Comparison of ENCODE assay signal across 8 mouse cellular contexts in the genomic region with DNA sequence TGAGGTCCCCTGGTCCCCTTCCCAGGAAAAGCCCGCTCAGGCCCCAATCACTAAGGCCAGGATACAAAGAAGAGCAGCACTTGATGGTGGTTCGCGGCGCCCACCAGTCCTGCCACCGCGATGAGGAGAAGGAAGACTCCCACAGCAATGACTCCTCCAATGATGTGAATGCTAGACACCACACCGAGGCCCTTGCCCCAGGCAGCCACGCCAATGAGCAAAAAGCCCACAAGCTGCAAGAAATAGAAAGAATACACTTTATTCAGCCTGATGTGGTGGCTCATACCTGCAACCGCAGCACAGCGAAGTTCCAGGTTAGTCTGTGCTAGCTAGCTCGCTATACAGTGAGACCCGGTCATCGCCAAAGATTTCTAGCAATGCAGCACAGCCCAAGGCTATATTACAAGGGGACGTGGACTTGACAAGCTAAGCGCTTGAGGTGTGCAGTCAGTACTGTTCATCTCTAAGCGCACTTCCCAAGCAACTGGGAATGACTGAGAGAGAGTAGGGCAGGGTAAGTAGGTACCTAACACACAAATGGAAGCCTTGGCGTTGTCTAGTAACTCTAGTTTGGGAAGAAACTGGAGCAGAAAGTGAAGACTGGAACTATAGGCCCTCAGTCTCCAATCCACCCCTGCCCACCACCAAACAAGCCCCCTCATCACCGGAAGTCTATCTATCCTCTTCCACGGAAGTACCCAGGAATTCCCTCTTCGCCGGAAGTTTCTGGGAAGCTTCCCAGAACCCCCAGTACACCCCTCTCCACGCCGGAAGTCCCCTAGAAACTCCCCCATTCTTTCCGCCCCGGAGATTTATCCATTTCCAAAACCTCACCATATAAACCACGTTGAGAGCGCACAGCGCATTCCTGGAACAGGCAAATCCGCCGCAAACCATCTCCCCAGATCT. TPM values are rescaled to one million over a fixed set of nuclear protein-coding genes. Genes with fewer than 3 reads are reported as not detected.
DNase-seq lines count a peak whose midpoint lies in the region; ATAC-seq and TF ChIP-seq lines count a peak whose summit lies in the region.

No protein-coding gene starts in this region.

- no peak for TF ChIP-seq CTCF in kidney, adult 2 months (conservative IDR thresholded peaks at IDR 0.05; ENCODE audit: insufficient read depth, insufficient read length, low read depth, low read length)
- no peak for TF ChIP-seq CTCF in intestine, postnatal 0 days (IDR thresholded peaks at IDR 0.05; ENCODE audit: low read depth)

- WGBS in kidney, adult 2 months, result 3% methylated on average over 30 of the region's 30 CpGs
- WGBS in embryonic facial prominence, embryonic 11.5 days, result 7% methylated on average over 30 of the region's 30 CpGs
- 5% methylated on average over 30 of the region's 30 CpGs for WGBS in intestine, postnatal 0 days
- 10% methylated on average over 30 of the region's 30 CpGs for WGBS in neural tube, embryonic 12.5 days

- H3K27ac ChIP-seq in kidney, adult 2 months (ENCODE audit: insufficient read depth, low read depth, low read length), result peak overlapping the region; percentile 71
- H3K27ac ChIP-seq in embryonic facial prominence, embryonic 11.5 days (replicated peaks; ENCODE audit: low read depth, low read length), result peak overlapping the region; percentile 75
- H3K27ac ChIP-seq in intestine, postnatal 0 days (ENCODE audit: low read depth, low read length), result peak overlapping the region; percentile 90
- H3K27ac ChIP-seq in neural tube, embryonic 12.5 days, result peak overlapping the region; percentile 69

- peak overlapping the region; percentile 86 for H3K4me3 ChIP-seq in kidney, adult 2 months (ENCODE audit: insufficient read depth, low read depth, low read length)
- H3K4me3 ChIP-seq in embryonic facial prominence, embryonic 11.5 days (ENCODE audit: low read depth, low read length), result peak overlapping the region; percentile 58
- peak overlapping the region; percentile 83 for H3K4me3 ChIP-seq in intestine, postnatal 0 days (ENCODE audit: low read depth, low read length)
- peak overlapping the region; percentile 55 for H3K4me3 ChIP-seq in neural tube, embryonic 12.5 days

- H3K36me3 ChIP-seq in kidney, adult 2 months (ENCODE audit: control insufficient read depth, insufficient read depth, low read length), result peaks cover 1% of the 10 kb centered on the region
- H3K36me3 ChIP-seq in embryonic facial prominence, embryonic 11.5 days (replicated peaks; ENCODE audit: control insufficient read depth, insufficient read depth, low read depth, low read length), result peaks cover 24% of the 10 kb centered on the region
- peaks cover 35% of the 10 kb centered on the region for H3K36me3 ChIP-seq in intestine, postnatal 0 days (ENCODE audit: control insufficient read depth, insufficient read depth)
- peaks cover 40% of the 10 kb centered on the region for H3K36me3 ChIP-seq in neural tube, embryonic 12.5 days

- TF ChIP-seq POLR2A in kidney, adult 2 months (IDR thresholded peaks at IDR 0.05; ENCODE audit: low read depth, low read length), result no peak

- peak; percentile 66 for ATAC-seq in embryonic facial prominence, embryonic 11.5 days (replicated peaks; ENCODE audit: insufficient number of reproducible peaks, low FRiP score, low TSS enrichment, low read depth)
- peak; percentile 3; the same call in 1 of the 2 replicates for ATAC-seq in intestine, postnatal 0 days
- peak; percentile 80 for ATAC-seq in neural tube, embryonic 12.5 days (ENCODE audit: low FRiP score, low read depth)

- peak overlapping the region; percentile 90 for H3K4me2 ChIP-seq in embryonic facial prominence, embryonic 11.5 days (ENCODE audit: low read depth, low read length)
- H3K4me2 ChIP-seq in intestine, postnatal 0 days (replicated peaks; ENCODE audit: low read depth), result peak overlapping the region; percentile 89
- peak overlapping the region; percentile 96 for H3K4me2 ChIP-seq in neural tube, embryonic 12.5 days (replicated peaks)

- H3K9ac ChIP-seq in embryonic facial prominence, embryonic 11.5 days (replicated peaks; ENCODE audit: low read length), result peak overlapping the region; percentile 67
- peak overlapping the region; percentile 68 for H3K9ac ChIP-seq in intestine, postnatal 0 days (ENCODE audit: low read depth, low read length)
- H3K9ac ChIP-seq in neural tube, embryonic 12.5 days, result peak overlapping the region; percentile 64

- intact Hi-C loops in gastrocnemius, postnatal 36 days (cut with DNase I), result no loop called here

- no peaks in the 10 kb centered on the region; the same call in 1 of the 2 replicates for H3K4me1 ChIP-seq in kidney, adult 2 months (ENCODE audit: control insufficient read depth, insufficient read depth, low read length)
- H3K4me1 ChIP-seq in embryonic facial prominence, embryonic 11.5 days (ENCODE audit: control insufficient read depth, insufficient read depth, low read length), result no peaks in the 10 kb centered on the region; the same call in 1 of the 2 replicates
- H3K4me1 ChIP-seq in intestine, postnatal 0 days (replicated peaks; ENCODE audit: control insufficient read depth, insufficient read depth, low read length), result 0 out of 2 replicates have a peak, but pooled peaks cover 8% of the 10 kb centered on the region
- peaks cover 43% of the 10 kb centered on the region for H3K4me1 ChIP-seq in neural tube, embryonic 12.5 days

- no peaks in the 10 kb centered on the region for H3K9me3 ChIP-seq in embryonic facial prominence, embryonic 11.5 days (replicated peaks; ENCODE audit: control insufficient read depth, low read length)
- H3K9me3 ChIP-seq in intestine, postnatal 0 days (ENCODE audit: control insufficient read depth), result no peaks in the 10 kb centered on the region
- H3K9me3 ChIP-seq in neural tube, embryonic 12.5 days, result no peaks in the 10 kb centered on the region

- H3K27me3 ChIP-seq in kidney, adult 2 months (replicated peaks; ENCODE audit: control insufficient read depth, insufficient read depth, low read length), result no peaks in the 10 kb centered on the region
- no peaks in the 10 kb centered on the region for H3K27me3 ChIP-seq in embryonic facial prominence, embryonic 11.5 days (ENCODE audit: control insufficient read depth, insufficient read depth, low read length)
- H3K27me3 ChIP-seq in intestine, postnatal 0 days (replicated peaks; ENCODE audit: control insufficient read depth, insufficient read depth, low read length), result no peaks in the 10 kb centered on the region
- no peaks in the 10 kb centered on the region for H3K27me3 ChIP-seq in neural tube, embryonic 12.5 days (replicated peaks)

- no peak for DNase-seq in kidney, adult 2 months
- DNase-seq in kidney, adult 8-10 months, result no peak
- peak; percentile 75 for DNase-seq in ES-CJ7 (ENCODE audit: low read depth, low spot score)
- DNase-seq in embryonic facial prominence, embryonic 11.5 days (ENCODE audit: low spot score), result peak; percentile 80
- no peak for DNase-seq in gastrocnemius, postnatal 36 days
- no peak for DNase-seq in adrenal gland, postnatal 10 days

RNA-seq across cellular contexts. Expression of gene Tspan31, which starts 0.5 kb away (rescaled TPM):
- polyA plus RNA-seq in kidney, adult 2 months (2012; rRNA removed), result 102 and 117 TPM in 2 replicates
- polyA plus RNA-seq in embryonic facial prominence, embryonic 11.5 days (2014; fragmentation: Nextera tagmentation; extraction: Ambion mirVana), result 83.4 and 98.5 TPM in 2 replicates
- 264 and 300 TPM in 2 replicates for polyA plus RNA-seq in intestine, postnatal 0 days (2015; fragmentation: Nextera tagmentation; extraction: Ambion mirVana)
- polyA plus RNA-seq in neural tube, embryonic 12.5 days (2016; fragmentation: Nextera tagmentation; extraction: Ambion mirVana), result 137 and 147 TPM in 2 replicates
- total RNA-seq in gastrocnemius, postnatal 36 days (2021), result 10 to 100 TPM; 22.1 to 25.0 TPM
- total RNA-seq in adrenal gland, postnatal 10 days (2021), result 10 to 100 TPM; 81.7 to 94.3 TPM

RNA-seq across cellular contexts. Expression of gene Agap2, which starts 5.5 kb away (rescaled TPM):
- polyA plus RNA-seq in kidney, adult 2 months (2012; rRNA removed), result 1.3 and 2.2 TPM in 2 replicates
- 0.80 and 0.95 TPM in 2 replicates for polyA plus RNA-seq in embryonic facial prominence, embryonic 11.5 days (2014; fragmentation: Nextera tagmentation; extraction: Ambion mirVana)
- polyA plus RNA-seq in intestine, postnatal 0 days (2015; fragmentation: Nextera tagmentation; extraction: Ambion mirVana), result 0.07 and 0.20 TPM in 2 replicates
- polyA plus RNA-seq in neural tube, embryonic 12.5 days (2016; fragmentation: Nextera tagmentation; extraction: Ambion mirVana), result 1.1 and 1.3 TPM in 2 replicates
- 1 to 10 TPM; 2.1 to 2.9 TPM for total RNA-seq in gastrocnemius, postnatal 36 days (2021)
- 1 to 10 TPM; 5.7 to 6.2 TPM for total RNA-seq in adrenal gland, postnatal 10 days (2021)

RNA-seq across cellular contexts. Expression of gene Cdk4, which starts 6.2 kb away (rescaled TPM):
- 195 and 216 TPM in 2 replicates for polyA plus RNA-seq in kidney, adult 2 months (2012; rRNA removed)
- polyA plus RNA-seq in embryonic facial prominence, embryonic 11.5 days (2014; fragmentation: Nextera tagmentation; extraction: Ambion mirVana), result 3,117 and 3,128 TPM in 2 replicates
- polyA plus RNA-seq in intestine, postnatal 0 days (2015; fragmentation: Nextera tagmentation; extraction: Ambion mirVana), result 500 and 515 TPM in 2 replicates
- 1,857 and 1,896 TPM in 2 replicates for polyA plus RNA-seq in neural tube, embryonic 12.5 days (2016; fragmentation: Nextera tagmentation; extraction: Ambion mirVana)
- total RNA-seq in gastrocnemius, postnatal 36 days (2021), result 10 to 100 TPM; 29.7 to 38.9 TPM
- 100 to 1,000 TPM; 267 to 302 TPM for total RNA-seq in adrenal gland, postnatal 10 days (2021)

RNA-seq across cellular contexts. Expression of gene March9, which starts 9.6 kb away (rescaled TPM):
- polyA plus RNA-seq in kidney, adult 2 months (2012; rRNA removed), result 13.1 and 15.3 TPM in 2 replicates
- 1.5 and 1.8 TPM in 2 replicates for polyA plus RNA-seq in embryonic facial prominence, embryonic 11.5 days (2014; fragmentation: Nextera tagmentation; extraction: Ambion mirVana)
- polyA plus RNA-seq in intestine, postnatal 0 days (2015; fragmentation: Nextera tagmentation; extraction: Ambion mirVana), result 0.91 and 1.1 TPM in 2 replicates
- 6.1 TPM in 2 replicates for polyA plus RNA-seq in neural tube, embryonic 12.5 days (2016; fragmentation: Nextera tagmentation; extraction: Ambion mirVana)
- total RNA-seq in gastrocnemius, postnatal 36 days (2021), result under 1 TPM; 0.64 to 0.66 TPM
- total RNA-seq in adrenal gland, postnatal 10 days (2021), result 1 to 10 TPM; 6.5 to 6.9 TPM

RNA-seq across cellular contexts. Expression of gene Cyp27b1, which starts 21.5 kb away (rescaled TPM):
- 13.5 and 14.3 TPM in 2 replicates for polyA plus RNA-seq in kidney, adult 2 months (2012; rRNA removed)
- not detected in 2 replicates for polyA plus RNA-seq in embryonic facial prominence, embryonic 11.5 days (2014; fragmentation: Nextera tagmentation; extraction: Ambion mirVana)
- not detected in 2 replicates for polyA plus RNA-seq in intestine, postnatal 0 days (2015; fragmentation: Nextera tagmentation; extraction: Ambion mirVana)
- polyA plus RNA-seq in neural tube, embryonic 12.5 days (2016; fragmentation: Nextera tagmentation; extraction: Ambion mirVana), result 0.13 and 0.25 TPM in 2 replicates
- under 1 TPM; 0.10 to 0.15 TPM for total RNA-seq in gastrocnemius, postnatal 36 days (2021)
- total RNA-seq in adrenal gland, postnatal 10 days (2021), result under 1 TPM; 0.27 to 0.30 TPM

Comparison
In these comparisons a context has a peak if more than half of its experiments do, and no peak if none do; other contexts are left out.
1. DNase-seq: peak in ES-CJ7 (single experiment) and embryonic facial prominence, embryonic 11.5 days (single experiment); none in kidney, adult 2 months (single experiment), kidney, adult 8-10 months (0 of 2), gastrocnemius, postnatal 36 days (0 of 2) and adrenal gland, postnatal 10 days (single experiment).
2. ATAC-seq: peak in every context shown above with its lines; median percentile 80 in neural tube, embryonic 12.5 days; 66 in embryonic facial prominence, embryonic 11.5 days; 3 in intestine, postnatal 0 days.
3. Peak in every context shown above with its lines, with median percentiles within 50 percentile points of each other: H3K27ac ChIP-seq, H3K4me3 ChIP-seq, H3K4me2 ChIP-seq and H3K9ac ChIP-seq.